Mouse (Mus musculus): ENCODE data around the gene Acad12.

Gene Acad12

GRCm38 (mm10) chr5:121583765-121584501, 34.8 kb downstream of the Acad12 start:
- in situ Hi-C loops (cut with MboI), result no loop called here

DNA sequence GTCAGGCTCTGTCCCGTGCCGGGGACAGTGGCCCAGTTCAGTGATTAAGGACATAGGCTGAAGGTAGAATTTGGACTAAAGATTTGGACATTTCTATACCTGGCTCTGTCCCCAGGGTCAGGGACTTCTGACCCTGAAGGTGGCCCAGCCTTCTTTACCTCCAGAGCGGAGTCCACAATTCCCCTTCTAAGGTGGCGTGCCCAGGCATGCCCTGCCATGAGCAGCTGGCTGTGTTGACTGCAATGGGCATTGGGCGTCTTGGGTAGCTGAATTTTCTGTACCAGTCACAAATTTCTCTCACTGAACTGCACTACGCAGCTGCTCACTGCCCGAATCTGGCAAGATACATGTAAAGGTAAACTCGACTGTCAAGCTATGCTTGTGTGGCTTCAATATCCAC, 36.8 kb downstream of the Acad12 start:
- in situ Hi-C loops (cut with MboI), result no loop called here

- in situ Hi-C loops (cut with MboI), result no loop called here
These were observed 41.7 kb downstream of the Acad12 start for GRCm38 (mm10) chr5:121576927-121577488.

- in situ Hi-C loops (cut with MboI), result no loop called here
These were observed 42.9 kb downstream of the Acad12 start for GRCm38 (mm10) chr5:121575867-121576266.

GRCm38 (mm10) chr5:121574145-121574544, 44.6 kb downstream of the Acad12 start:
- in situ Hi-C loops (cut with MboI), result no loop called here

DNA sequence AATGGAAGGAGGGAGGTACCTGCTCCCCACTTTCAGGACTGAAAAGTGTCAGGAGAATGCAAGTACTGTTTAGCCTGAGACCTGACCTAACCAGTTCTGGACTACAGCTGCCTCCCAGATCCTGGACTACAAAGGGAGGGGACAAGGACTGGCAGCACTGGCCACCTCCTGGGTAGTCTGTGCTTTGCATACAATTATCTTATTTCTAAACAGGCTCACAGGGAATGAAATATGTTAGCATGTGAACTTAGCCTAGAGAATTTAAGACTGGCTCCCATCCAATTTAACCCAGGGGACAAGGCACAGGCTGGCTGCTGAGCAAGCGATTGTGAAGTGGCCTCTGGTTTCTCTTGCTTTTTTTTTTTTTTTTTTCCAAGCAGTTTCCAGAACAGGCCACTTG, 48.0 kb downstream of the Acad12 start:
- in situ Hi-C loops (cut with MboI), result no loop called here

- in situ Hi-C loops (cut with MboI), result no loop called here
These were observed 48.8 kb downstream of the Acad12 start for GRCm38 (mm10) chr5:121569881-121570420.

DNA sequence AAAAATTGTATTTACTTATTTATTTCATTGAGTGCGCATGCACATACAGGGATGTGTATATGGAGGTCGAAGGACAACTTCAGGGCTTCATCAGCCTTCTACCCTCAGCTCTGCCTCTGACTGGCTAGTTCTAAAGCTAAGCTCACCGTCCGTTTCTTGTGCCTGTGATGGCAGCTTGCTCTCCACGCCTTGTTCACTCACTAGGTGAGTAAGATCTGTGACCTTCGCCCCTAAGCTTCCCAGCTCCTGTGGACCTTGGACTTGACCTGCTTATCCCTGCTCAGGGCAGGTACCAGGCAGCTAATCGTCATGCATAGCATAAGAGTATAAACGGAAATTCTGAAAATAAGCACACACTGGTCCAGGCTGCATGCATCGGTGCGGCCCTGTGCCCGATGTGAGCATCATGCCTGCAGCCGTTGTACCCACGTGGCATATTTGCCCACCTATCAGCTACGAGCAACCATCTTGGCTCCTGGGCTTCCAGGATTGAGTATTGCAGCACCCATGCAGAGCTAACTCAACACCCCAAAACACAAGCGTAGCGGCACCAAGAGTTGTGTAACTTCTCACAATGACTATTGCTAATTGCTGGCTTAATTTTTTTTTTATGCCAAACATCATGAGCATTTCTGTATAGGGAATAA, 52.6 kb downstream of the Acad12 start:
- in situ Hi-C loops (cut with MboI), result no loop called here

GRCm38 (mm10) chr5:121564468-121564895, 54.3 kb downstream of the Acad12 start:
- in situ Hi-C loops (cut with MboI), result loop anchor here (5.0 kb wide), 1 partner anchor 33 kb away; no protein-coding TSS in a partner anchor

- in situ Hi-C loops (cut with MboI), result loop anchor here (5.0 kb wide), 1 partner anchor 35 kb away; no protein-coding TSS in a partner anchor
These were observed 56.3 kb downstream of the Acad12 start for GRCm38 (mm10) chr5:121562436-121562835.

DNA sequence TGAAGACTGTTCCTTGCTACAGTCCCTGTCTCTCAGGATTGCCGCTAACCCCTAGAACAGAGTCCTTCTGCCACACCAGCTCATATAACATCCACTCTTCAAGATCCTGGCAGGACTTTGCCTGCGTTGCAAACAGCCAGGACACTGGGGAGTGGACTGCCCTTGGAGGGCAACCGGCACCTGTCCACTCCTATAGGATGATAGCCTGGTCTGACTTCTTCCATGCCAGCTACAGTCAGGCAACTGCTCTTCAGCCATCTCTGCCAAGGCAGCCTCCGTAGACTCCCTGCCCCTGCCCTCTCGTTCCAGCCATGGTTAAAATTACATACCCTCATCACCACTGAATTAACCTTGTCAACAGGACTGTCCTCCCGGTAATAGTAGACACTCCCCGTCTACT, 69.5 kb downstream of the Acad12 start:
- in situ Hi-C loops (cut with MboI), result no loop called here

DNA sequence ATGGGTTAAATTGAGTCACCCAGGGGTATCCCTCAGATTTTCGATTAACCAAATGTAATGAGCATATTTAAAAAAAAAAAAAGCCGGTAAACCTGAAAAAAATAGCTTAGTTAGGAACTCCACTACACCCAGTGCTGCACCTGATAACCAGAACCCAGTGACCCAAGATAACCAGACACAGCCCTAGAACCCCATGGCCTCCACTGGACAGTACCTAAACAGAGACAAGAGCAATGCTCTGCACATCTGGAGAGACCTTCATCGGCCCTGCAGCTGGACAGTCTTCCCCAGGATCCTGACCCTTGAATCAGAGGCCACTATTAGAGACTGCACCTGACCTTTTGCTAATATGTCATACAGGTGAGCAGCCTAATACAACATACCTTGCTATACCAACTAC, 71.7 kb downstream of the Acad12 start:
- in situ Hi-C loops (cut with MboI), result no loop called here

Measured in mature B cell (primary cell).